Mouse (Mus musculus): ENCODE measurements at regions not wholly inside any gene's neighbourhood (a gene's known extent, or its start where the extent isn't known, plus 50 kb on each side); places are given as distances from the start of the nearest gene placed in this dataset.

- in situ Hi-C loops (cut with MseI, MboI), result loop anchor here in 1 of 2 experiments (10.0 kb wide), 1 partner anchor 248 kb away; no protein-coding TSS in a partner anchor
Observed at GRCm38 (mm10) chr14:120146312-120146711, 104.1 kb upstream of the Oxgr1 start.

DNA sequence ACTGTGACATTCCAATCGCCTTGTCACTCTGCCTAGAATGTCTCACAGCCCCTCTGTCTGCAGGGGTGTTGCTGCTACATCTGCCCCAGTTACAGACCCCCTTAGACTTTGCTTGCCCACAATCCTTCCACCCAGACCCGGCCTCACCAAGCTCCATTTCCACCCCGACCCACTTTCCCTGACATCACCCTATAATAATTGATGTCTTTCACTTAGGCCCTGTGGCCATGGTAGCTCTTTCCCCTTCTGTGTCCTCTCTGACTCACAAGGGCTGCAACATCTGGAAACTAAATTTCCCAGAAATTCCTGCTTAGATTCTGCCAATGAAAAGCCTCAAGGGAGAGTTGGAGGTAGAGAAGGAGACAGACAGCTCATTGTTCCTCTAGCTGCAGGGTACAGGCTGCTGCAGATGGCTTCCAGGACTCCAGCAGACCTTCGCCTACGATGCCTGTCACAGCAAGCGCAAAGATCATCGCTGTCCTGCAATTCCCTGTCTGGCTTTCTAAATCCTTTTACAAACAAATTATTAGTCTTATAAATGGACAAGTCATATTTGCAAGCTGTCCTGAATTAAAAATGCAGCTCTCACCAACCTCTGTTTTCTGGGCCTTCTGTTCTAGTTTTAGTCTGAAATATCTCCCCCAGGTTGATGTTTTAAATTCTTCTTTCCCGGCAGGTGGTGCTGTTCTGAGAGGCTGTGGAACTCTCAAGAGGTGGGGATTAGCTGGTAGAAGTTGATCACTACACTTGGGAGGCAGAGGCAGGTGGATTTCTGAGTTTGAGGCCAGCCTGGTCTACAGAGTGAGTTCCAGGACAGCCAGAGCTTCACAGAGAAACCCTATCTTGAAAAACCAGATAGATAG lies 104.9 kb upstream of the Oxgr1 start:
- in situ Hi-C loops (cut with MseI, MboI), result loop anchor here in 1 of 2 experiments (10.0 kb wide), 1 partner anchor 248 kb away; no protein-coding TSS in a partner anchor

DNA sequence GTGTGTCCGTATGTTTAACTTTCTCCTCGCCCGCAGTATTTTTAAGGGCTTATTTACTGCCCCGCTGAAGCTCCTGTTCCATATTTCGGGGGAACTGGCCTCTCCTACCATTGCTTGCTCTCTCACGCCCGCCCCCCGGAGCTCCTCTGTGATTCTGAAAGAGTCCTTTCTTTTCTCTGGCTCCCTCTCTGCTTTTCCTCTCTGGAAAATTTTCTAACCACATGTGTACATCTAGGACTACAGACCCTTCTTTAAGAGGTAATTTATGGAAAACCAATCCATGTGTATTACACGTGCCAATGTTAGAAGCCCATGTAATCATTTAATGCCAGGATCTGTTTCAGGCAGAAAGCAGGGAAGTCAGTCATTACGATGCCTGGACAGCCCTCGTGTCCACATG lies 106.6 kb upstream of the Oxgr1 start:
- in situ Hi-C loops (cut with MseI, MboI), result loop anchor here in 1 of 2 experiments (10.0 kb wide), 1 partner anchor 246 kb away; no protein-coding TSS in a partner anchor

DNA sequence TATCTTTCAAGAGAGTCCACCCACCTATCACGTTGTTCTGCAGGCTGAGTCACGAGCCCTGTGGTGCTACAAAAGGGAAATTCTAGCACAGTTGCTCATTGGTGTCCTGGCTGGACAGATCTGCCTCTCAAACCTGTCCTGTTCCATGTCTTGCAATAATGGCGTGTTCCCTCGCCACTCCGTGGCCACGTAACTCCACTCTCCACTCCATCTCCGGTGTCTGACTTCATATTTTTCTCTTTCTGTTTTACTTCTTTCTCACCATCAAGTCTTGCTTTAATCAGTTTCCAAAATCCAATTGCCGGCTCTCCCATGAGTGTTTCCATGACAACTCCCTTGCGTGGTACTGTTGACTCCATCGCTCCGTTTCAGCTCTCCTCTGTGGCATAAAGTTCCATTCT lies 107.1 kb upstream of the Oxgr1 start:
- in situ Hi-C loops (cut with MseI, MboI), result loop anchor here in 1 of 2 experiments (10.0 kb wide), 1 partner anchor 245 kb away; no protein-coding TSS in a partner anchor

- in situ Hi-C loops (cut with MseI, MboI), result no loop called here
Observed at GRCm38 (mm10) chr14:120150589-120150988, 108.4 kb upstream of the Oxgr1 start.

DNA sequence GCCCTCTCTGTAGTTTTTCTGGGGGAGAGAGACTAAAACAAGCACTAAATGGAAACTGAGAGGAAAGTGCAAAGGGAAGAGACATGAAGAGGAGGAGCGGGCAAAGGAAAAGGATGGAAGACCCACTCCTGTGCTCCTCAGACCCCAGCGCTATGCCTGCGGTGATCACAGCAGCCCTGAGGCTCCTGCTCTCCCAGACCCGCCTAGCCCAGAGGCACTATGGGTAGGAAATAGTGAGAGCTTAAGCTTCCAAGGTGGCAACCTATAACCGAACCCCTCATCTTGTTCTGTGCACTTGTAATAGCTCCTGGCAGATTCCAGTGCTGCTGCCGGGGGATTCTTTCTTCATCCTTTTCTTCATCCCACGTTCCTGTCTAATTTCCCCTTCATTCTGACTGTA lies 112.2 kb upstream of the Oxgr1 start:
- in situ Hi-C loops (cut with MseI, MboI), result no loop called here

DNA sequence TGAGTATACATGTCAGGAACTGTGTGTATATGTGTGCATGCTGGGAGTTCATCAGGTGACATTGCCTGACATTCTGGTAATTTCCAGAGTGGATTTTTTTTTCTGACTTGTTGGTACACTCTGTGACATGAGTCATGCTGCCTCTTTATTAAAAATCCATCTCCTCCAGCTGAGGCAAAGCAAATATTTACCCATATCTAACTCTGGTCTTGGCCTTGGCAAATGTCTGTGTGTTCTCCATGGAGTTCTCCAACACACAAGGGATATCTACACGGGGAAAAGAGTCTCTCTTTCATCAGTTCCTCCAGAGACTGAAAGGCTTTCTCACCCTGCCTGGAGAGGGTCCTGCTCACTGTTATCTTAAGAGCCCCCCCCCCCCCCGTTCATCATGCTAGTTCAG lies 111.3 kb upstream of the Mbnl2 start:
- in situ Hi-C loops (cut with MseI, MboI), result no loop called here

GRCm38 (mm10) chr14:120165496-120166045 lies 109.9 kb upstream of the Mbnl2 start:
- in situ Hi-C loops (cut with MseI, MboI), result no loop called here

DNA sequence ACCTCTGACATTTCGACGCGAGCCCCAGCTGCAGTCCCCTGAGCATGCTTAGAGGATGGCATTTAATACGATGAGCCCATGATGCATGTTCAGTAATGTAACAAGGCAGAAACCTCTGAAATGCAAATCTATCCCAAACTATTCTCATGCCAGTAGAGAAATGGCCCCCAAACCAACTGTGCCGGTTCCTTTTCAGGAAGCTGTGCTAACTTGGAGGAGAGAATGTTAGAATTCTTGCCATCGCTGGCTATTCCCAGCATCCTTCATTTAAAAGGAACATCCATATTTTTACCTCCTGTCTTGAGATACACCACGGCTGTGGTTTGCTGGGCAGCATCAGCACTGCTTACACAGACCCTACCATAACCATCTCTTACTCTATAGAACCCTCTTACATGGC lies 104.7 kb upstream of the Mbnl2 start:
- in situ Hi-C loops (cut with MseI, MboI), result no loop called here

GRCm38 (mm10) chr14:120172058-120172457 lies 103.4 kb upstream of the Mbnl2 start:
- in situ Hi-C loops (cut with MseI, MboI), result no loop called here

DNA sequence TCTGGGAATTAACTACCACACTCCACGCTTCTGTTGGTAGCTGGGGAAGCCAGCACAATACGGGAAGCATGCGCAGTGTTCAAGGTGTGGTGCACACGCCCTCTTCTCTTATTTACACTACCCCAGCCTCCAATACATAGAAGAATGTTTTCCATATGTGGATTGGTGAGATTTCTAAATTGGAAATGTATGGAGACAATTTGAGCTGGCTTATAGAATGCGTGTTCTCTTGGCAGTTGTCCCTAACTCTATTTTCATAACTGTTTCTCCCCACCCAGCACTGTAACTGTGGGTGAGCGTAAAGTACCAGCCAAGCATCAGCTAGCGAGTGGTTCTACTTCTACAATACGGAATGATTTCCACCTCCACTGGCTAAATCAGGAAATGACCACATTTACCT lies 102.6 kb upstream of the Mbnl2 start:
- in situ Hi-C loops (cut with MseI, MboI), result no loop called here

DNA sequence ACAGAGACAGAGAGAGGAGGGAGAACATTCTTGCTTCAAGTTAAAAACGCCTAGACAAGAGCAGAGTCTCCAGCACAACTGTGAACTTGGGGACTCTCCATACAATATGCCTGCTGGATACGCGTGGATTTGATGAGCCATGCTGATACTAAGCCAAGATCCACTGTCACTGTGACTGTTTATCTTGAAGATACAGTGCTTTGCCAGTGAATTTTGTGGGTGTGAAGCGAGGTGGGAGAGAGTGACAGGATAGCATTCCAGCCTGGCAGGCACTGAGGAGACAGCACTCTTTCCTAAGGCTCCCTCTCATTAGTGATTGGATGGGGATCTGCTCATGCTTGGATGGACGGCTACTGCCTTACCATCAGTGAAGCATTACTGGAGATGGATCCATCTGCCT lies 100.9 kb upstream of the Mbnl2 start:
- in situ Hi-C loops (cut with MseI, MboI), result no loop called here

DNA sequence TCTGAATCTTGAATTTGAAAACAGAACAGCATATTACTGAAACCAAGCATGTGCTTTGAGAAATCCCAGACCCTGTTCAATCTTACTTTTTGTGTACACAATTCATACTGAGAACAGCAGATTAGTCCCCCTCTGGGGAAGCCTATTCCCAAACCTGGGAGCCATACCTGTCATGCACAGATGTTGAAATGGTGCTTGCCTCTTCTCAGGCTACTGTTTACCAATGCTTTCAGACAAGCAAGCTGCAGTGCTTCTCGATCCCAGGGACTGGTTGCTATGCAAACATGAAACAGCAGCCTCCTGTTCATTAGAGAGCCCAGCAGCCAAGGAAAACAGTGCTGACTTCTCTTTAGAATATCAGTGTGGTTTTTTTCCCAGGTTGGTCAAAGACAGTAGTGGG lies 80.3 kb upstream of the Mbnl2 start:
- in situ Hi-C loops (cut with MseI, MboI), result no loop called here

- in situ Hi-C loops (cut with MseI, MboI), result no loop called here
Observed at GRCm38 (mm10) chr14:120211741-120212140, 63.7 kb upstream of the Mbnl2 start.

DNA sequence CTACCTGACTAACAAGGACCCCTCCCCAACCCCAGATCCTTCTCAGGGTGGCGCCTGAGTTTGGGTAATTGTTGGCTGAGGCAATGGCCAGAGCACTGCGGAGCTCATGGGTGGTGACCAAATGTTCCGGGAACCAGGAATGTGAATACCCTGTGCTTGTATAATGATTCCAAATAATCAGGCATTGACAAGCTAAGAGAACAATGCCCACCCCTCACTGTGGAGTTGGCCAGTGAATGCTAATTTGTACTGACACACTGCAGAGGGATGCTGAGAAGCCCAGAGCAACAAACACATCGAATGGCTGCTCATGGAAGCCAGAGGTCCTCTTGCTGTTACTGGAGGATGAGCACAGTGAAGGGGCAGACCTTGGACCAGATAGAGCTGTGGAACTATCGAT lies 62.8 kb upstream of the Mbnl2 start:
- in situ Hi-C loops (cut with MseI, MboI), result no loop called here

DNA sequence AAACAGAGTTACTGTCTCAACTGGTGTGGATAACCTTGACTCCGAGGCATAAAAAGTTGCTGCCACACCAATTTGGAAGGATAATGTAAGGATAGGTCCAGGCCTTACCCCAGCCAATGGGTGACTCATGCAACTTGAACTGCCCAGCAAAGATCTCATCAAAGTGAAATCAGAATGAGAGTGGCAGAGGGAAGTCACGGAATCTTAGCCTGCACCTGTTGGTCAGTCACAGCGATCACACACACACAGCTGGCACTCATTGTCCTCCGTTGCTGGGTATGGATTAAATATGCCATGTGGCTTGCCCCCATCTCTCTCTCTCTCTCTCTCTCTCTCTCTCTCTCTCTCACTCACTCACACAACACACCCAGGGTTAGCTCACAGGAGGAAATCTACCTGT lies 56.2 kb upstream of the Mbnl2 start:
- in situ Hi-C loops (cut with MseI, MboI), result no loop called here

DNA sequence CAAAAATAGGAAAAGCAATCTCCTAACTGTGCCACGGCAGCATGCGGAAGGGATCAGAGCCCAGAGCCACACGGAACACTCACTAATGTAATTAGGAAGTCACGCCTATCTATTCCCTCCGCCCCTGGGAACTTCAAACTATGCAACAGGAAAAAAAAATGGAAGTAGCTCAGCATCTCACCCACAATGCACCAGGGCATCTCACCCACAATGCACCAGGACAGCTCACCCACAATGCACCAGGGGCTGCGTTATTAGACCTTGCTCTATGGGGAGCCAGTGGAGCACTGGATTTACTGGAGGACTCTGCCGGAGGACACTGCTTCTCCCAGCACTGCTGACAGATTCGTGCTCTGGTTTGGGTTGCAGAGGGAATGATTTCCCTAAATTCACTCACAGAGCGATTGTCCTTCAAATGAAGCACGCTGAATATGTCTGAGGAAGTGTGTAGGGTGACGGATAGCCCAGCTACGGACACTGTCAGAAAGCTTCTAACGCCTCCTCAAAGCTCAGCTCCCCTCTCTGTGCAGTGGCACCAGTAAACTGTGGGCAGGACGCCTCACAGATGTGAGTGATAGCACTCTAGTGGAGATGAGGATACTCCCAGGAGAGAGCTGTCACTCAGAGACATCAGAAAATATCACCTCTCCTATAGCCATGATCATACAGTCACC lies 51.8 kb upstream of the Mbnl2 start:
- in situ Hi-C loops (cut with MseI, MboI), result no loop called here

- in situ Hi-C loops (cut with MseI, MboI), result no loop called here
Observed at GRCm38 (mm10) chr14:120224202-120224846, 51.1 kb upstream of the Mbnl2 start.

GRCm38 (mm10) chr14:120225657-120226056 lies 49.8 kb upstream of the Mbnl2 start:
- in situ Hi-C loops (cut with MseI, MboI), result no loop called here
